Mouse (Mus musculus): ENCODE data around the gene Prdm16. TPM values are rescaled to one million over a fixed set of nuclear protein-coding genes. Genes with fewer than 3 reads are reported as not detected.

Prdm16 gene
- total and polyA plus RNA-seq, 3 experiments: not detected

DNA sequence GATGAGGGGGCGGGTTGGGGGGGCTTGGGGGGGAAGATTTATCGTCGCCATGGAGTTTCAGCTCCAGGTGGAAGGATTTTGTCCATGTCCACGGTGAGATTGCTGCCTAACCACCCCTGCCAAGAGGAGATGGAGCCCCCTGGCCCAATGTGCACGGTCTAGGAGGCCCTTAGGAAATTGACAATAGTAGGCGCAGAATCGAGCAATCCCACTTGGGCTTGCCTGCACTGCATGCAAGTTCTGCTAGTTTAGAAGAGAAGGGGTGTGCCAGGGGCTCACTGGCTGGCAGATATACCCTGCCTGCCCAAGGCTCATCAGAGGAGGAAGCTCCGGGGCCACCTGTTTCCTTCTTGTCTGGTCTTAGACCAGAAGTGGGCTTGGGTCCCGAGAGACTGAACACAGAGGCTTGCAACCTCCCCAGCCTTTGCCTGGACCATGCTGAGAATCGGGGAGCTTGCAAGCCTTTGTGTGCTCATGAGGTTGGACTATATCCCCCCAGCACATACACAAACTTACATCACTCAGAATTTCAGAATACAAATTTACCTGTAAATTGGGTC lies 38.8 kb upstream of the Prdm16 start:
- in situ Hi-C loops (cut with MboI; ENCODE audit: low pct_ligation_motif_present, low pct_unique_long_range_greater_than_20kb, low sequenced_read_pairs): no loop called here
- peaks cover 93% of the 10 kb centered on the region for H3K9me3 ChIP-seq (replicated peaks; ENCODE audit: low read length)

DNA sequence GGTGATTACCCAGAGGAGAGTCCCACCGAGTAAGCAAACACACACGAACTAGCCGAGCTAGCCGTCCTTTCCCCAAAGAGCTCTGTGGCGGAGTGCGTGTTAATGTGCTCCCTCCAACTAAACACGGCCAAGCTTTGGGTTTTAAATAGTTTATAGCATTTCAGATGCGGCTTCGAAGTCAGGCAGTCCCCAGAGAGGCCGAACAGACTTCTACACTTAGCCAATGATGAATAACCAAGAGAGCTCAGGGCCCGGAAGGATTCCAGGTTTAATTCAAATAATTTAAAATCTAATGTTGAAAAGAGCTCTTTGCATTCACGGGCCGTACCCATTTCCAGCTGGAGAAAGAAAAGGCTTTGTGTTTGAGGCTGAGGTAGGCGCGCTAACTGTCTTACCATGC lies 38.3 kb upstream of the Prdm16 start:
- no peak overlapping the region for H3K4me2 ChIP-seq (ENCODE audit: insufficient read depth, low read depth, poor library complexity, severe bottlenecking)
- H3K4me1 ChIP-seq (ENCODE audit: control insufficient read depth in 1 of 2, insufficient read depth in 2 of 2): no peaks in the 10 kb centered on the region
- no peak overlapping the region for H3K9ac ChIP-seq (ENCODE audit: insufficient read depth, low read depth)
- H3K4me3 ChIP-seq (replicated peaks in 1 of 3; ENCODE audit: low read depth in 2 of 3, low read length in 2 of 3, poor library complexity in 1 of 3): no peak overlapping the region
- H3K27ac ChIP-seq (ENCODE audit: insufficient read depth, low read depth): no peak overlapping the region
- H3K36me3 ChIP-seq (replicated peaks in 1 of 2; ENCODE audit: control insufficient read depth in 1 of 2, insufficient read depth in 1 of 2, low read length in 1 of 2): no peaks in the 10 kb centered on the region
- dilution Hi-C loops (cut with MboI; ENCODE audit: extremely low pct_ligation_motif_present, extremely low pct_unique_long_range_greater_than_20kb, low sequenced_read_pairs): no loop called here
- DNase-seq (ENCODE audit: extremely low read depth): no peak
- H3K9me3 ChIP-seq (replicated peaks; ENCODE audit: low read length): peaks cover 95% of the 10 kb centered on the region
- H3K79me2 ChIP-seq (replicated peaks; ENCODE audit: control insufficient read depth, extremely low read depth, insufficient read depth, poor library complexity, severe bottlenecking): no peaks in the 10 kb centered on the region
- TF ChIP-seq MYC (IDR thresholded peaks at IDR 0.05; ENCODE audit: low read depth, low read length): no peak
- no peak for TF ChIP-seq CHD2 (IDR thresholded peaks at IDR 0.05; ENCODE audit: low read length)
- TF ChIP-seq MEF2A (IDR thresholded peaks at IDR 0.05; ENCODE audit: borderline replicate concordance, low read depth, low read length): no peak
- no peak for TF ChIP-seq MXI1 (IDR thresholded peaks at IDR 0.05; ENCODE audit: low read depth, low read length)
- no peak for TF ChIP-seq RAD21 (IDR thresholded peaks at IDR 0.05; ENCODE audit: low read depth, low read length)
- no peak for TF ChIP-seq TCF12 (IDR thresholded peaks at IDR 0.05; ENCODE audit: low read depth, low read length)
- TF ChIP-seq ZNF384 (IDR thresholded peaks at IDR 0.05; ENCODE audit: low read depth, low read length): no peak
- no peak for TF ChIP-seq POLR2A (IDR thresholded peaks at IDR 0.05; ENCODE audit: low read depth, low read length)
- TF ChIP-seq E2F4 (IDR thresholded peaks at IDR 0.05; ENCODE audit: insufficient replicate concordance, low read depth, low read length): no peak
- TF ChIP-seq HCFC1 (IDR thresholded peaks at IDR 0.05; ENCODE audit: low read depth, low read length): no peak
- no peak for TF ChIP-seq NELFE (IDR thresholded peaks at IDR 0.05; ENCODE audit: low read depth, low read length)
- TF ChIP-seq TBP (conservative IDR thresholded peaks at IDR 0.05; ENCODE audit: low read depth, low read length): no peak
- no peak for TF ChIP-seq SIN3A (IDR thresholded peaks at IDR 0.05; ENCODE audit: low read length)
- TF ChIP-seq NRF1 (IDR thresholded peaks at IDR 0.05; ENCODE audit: low read depth, low read length): no peak
- TF ChIP-seq PAX5 (IDR thresholded peaks at IDR 0.05; ENCODE audit: low read length): no peak
- no peak for TF ChIP-seq ZMIZ1 (IDR thresholded peaks at IDR 0.05; ENCODE audit: low read depth, low read length)
- no peak for TF ChIP-seq ELF1 (IDR thresholded peaks at IDR 0.05; ENCODE audit: low read depth, low read length)
- TF ChIP-seq CHD1 (IDR thresholded peaks at IDR 0.05; ENCODE audit: low read depth, low read length): no peak
- TF ChIP-seq ZC3H11A (IDR thresholded peaks at IDR 0.05; ENCODE audit: low read depth, low read length): no peak
- no peak for TF ChIP-seq MAFK (IDR thresholded peaks at IDR 0.05; ENCODE audit: insufficient replicate concordance, low read length)
- in situ Hi-C loops (cut with MboI; ENCODE audit: low pct_ligation_motif_present, low pct_unique_long_range_greater_than_20kb, low sequenced_read_pairs): no loop called here
- H3K27me3 ChIP-seq (replicated peaks): no peaks in the 10 kb centered on the region

More for the DNA sequence above, 38.8 kb upstream of the Prdm16 start:
- Histone ChIP-seq H3K27ac (ENCODE audit: insufficient read depth, low read depth) (no peak overlapping the region), H3K36me3 (replicated peaks in 1 of 2; ENCODE audit: control insufficient read depth in 1 of 2, insufficient read depth in 1 of 2, low read length in 1 of 2) (no peaks in the 10 kb centered on the region), H3K4me3 (replicated peaks in 1 of 3; ENCODE audit: low read depth in 2 of 3, low read length in 2 of 3, poor library complexity in 1 of 3) (no peak overlapping the region), H3K4me1 (ENCODE audit: control insufficient read depth in 1 of 2, insufficient read depth in 2 of 2) (no peaks in the 10 kb centered on the region), H3K4me2 (ENCODE audit: insufficient read depth, low read depth, poor library complexity, severe bottlenecking) (no peak overlapping the region), H3K79me2 (replicated peaks; ENCODE audit: control insufficient read depth, extremely low read depth, insufficient read depth, poor library complexity, severe bottlenecking) (no peaks in the 10 kb centered on the region), H3K9ac (ENCODE audit: insufficient read depth, low read depth) (no peak overlapping the region), H3K27me3 (replicated peaks) (no peaks in the 10 kb centered on the region)
- dilution Hi-C loops (cut with MboI; ENCODE audit: extremely low pct_ligation_motif_present, extremely low pct_unique_long_range_greater_than_20kb, low sequenced_read_pairs): no loop called here
- DNase-seq (ENCODE audit: extremely low read depth): no peak
- TF ChIP-seq NRF1 (IDR thresholded peaks at IDR 0.05; ENCODE audit: low read depth, low read length) (no peak), MXI1 (IDR thresholded peaks at IDR 0.05; ENCODE audit: low read depth, low read length) (no peak), IRF4 (IDR thresholded peaks at IDR 0.05; ENCODE audit: low read depth, low read length) (no peak), RAD21 (IDR thresholded peaks at IDR 0.05; ENCODE audit: low read depth, low read length) (no peak), JUND (conservative IDR thresholded peaks at IDR 0.05; ENCODE audit: low read depth, low read length) (no peak), MAX (IDR thresholded peaks at IDR 0.05; ENCODE audit: low read length) (no peak), POLR2A (IDR thresholded peaks at IDR 0.05; ENCODE audit: low read depth, low read length) (no peak), SMC3 (IDR thresholded peaks at IDR 0.05; ENCODE audit: low read depth, low read length) (no peak), USF1 (IDR thresholded peaks at IDR 0.05; ENCODE audit: low read depth, low read length) (no peak), USF2 (conservative IDR thresholded peaks at IDR 0.05; ENCODE audit: low read depth, low read length) (no peak), ZC3H11A (IDR thresholded peaks at IDR 0.05; ENCODE audit: low read depth, low read length) (no peak), ZMIZ1 (IDR thresholded peaks at IDR 0.05; ENCODE audit: low read depth, low read length) (no peak), ETS1 (conservative IDR thresholded peaks at IDR 0.05; ENCODE audit: low read depth, low read length) (no peak), BHLHE40 (IDR thresholded peaks at IDR 0.05; ENCODE audit: low read depth, low read length) (no peak), HCFC1 (IDR thresholded peaks at IDR 0.05; ENCODE audit: low read depth, low read length) (no peak), TCF12 (IDR thresholded peaks at IDR 0.05; ENCODE audit: low read depth, low read length) (no peak), ZNF384 (IDR thresholded peaks at IDR 0.05; ENCODE audit: low read depth, low read length) (no peak)
